14 mouse cellular contexts compared by ENCODE assay signal in the genomic region with DNA sequence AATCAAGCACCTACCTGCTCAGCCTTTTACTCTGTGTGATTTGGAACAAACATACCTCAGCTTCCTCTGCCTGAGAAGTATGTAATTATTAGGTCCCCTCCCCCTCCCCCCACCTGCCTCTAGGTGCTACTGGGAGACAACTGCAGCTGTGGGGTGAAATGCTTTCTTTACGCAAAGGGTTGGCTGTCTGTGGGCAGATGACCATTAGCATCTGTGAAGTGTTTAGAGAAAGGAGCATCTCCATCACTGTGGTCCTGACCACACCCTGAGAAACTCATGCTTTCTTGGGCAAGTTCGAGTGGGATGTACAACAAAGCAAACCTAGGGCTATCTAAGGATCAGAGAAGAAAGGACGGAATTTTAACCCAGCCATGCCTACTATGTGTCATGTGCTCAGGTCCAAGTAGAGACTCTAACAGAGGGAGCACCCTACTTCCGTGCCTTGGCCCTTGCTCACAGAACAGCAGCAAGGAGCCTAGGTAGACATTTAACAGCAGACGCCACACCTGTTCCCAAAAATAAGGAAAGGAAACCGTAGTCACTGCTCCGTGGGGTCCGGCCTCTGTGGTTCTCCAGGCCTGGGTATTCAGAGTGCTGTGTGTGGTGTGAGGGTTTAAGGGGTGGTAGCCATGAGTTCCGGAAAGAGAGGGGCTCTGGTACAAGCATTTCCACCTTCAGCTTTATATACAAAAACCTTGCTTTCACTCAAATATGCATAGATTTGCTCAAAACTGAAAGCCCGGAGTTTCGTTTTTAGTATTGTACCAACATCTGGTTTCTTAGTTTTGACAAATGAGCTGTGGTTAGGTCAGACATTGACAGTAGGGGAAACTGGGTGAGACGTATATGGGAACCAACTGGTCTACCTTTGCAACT.
"Had no signal": no experiment of that assay in that cellular context is flagged by ENCODE, and none has a peak within 500 bp of the region (broad histone marks: within the 10 kb centered on the region; RNA-seq: fewer than 3 reads in every experiment).

No protein-coding gene starts in this region.

- H3K9ac ChIP-seq: limb, embryonic 15.5 days; liver, embryonic 12.5 days; lung, embryonic 14.5 days; midbrain, embryonic 12.5 days had no signal

- H3K27ac ChIP-seq: left cerebral cortex, adult 2 months; limb, embryonic 15.5 days; liver, embryonic 12.5 days; macrophage; midbrain, embryonic 12.5 days had no signal

- H3K4me1 ChIP-seq: limb, embryonic 15.5 days; liver, embryonic 12.5 days; megakaryocyte, embryonic 14.5 days; midbrain, embryonic 12.5 days had no signal

- H3K4me2 ChIP-seq: limb, embryonic 15.5 days; liver, embryonic 12.5 days; lung, embryonic 14.5 days; midbrain, embryonic 12.5 days had no signal

- H3K4me3 ChIP-seq: left cerebral cortex, adult 2 months; limb, embryonic 15.5 days; liver, embryonic 12.5 days; megakaryocyte, embryonic 14.5 days; midbrain, embryonic 12.5 days had no signal

- H3K36me3 ChIP-seq: limb, embryonic 15.5 days; liver, embryonic 12.5 days; midbrain, embryonic 12.5 days had no signal

- ATAC-seq: intestine, embryonic 16.5 days; liver, embryonic 12.5 days; midbrain, embryonic 16.5 days had no signal

- H3K9me3 ChIP-seq: limb, embryonic 15.5 days; liver, embryonic 12.5 days had no signal

- H3K27me3 ChIP-seq: liver, embryonic 12.5 days; megakaryocyte, embryonic 14.5 days; midbrain, embryonic 12.5 days had no signal

- DNase-seq: kidney, adult 8-10 months; kidney, postnatal 25 days; lung, embryonic 14.5 days; lung, postnatal 10 days; right cerebral cortex, postnatal 25 days; thymus, postnatal 4 days had no signal
